Mouse (Mus musculus) megakaryocyte, embryonic 14.5 days (primary cell): ENCODE measurements around the gene Hacd4. TPM values are rescaled to one million over a fixed set of nuclear protein-coding genes. Genes with fewer than 3 reads are reported as not detected.

ENCODE experiments used
- H3K27me3 ChIP-seq: replicated peaks from 2 replicates; pipeline ENCODE3; 2012; ENCODE audit warnings: inconsistent platforms
- H3K36me3 ChIP-seq: replicated peaks from 2 replicates; pipeline ENCODE3; 2012; ENCODE audit warnings: low read length, inconsistent platforms, mixed read lengths
- H3K4me1 ChIP-seq: 2 replicates; pipeline ENCODE4 v1.6.1; 2012; ENCODE audit warnings: inconsistent platforms
- H3K4me3 ChIP-seq: replicated peaks from 2 replicates; pipeline ENCODE3; 2012; ENCODE audit warnings: moderate library complexity, mild to moderate bottlenecking, inconsistent platforms
- H3K9me3 ChIP-seq: 2 replicates; pipeline ENCODE4 v1.6.1; 2012; ENCODE audit warnings: inconsistent platforms
- FLI1 ChIP-seq: IDR thresholded peaks from 2 replicates; pipeline ENCODE4 v1.6.1; 2012; ENCODE audit warnings: low read length, inconsistent platforms, mixed read lengths
- GATA1 ChIP-seq: IDR thresholded peaks from 3 replicates; pipeline ENCODE4 v1.6.1; 2012; ENCODE audit warnings: mixed read lengths, low read length, inconsistent platforms, borderline replicate concordance
- polyA plus RNA-seq: library from polyadenylated mRNA; stranded (reverse); fragments of >175 nt; gene quantifications from 2 replicates; pipeline ENCODE4 v1.2.3, GENCODE M21; 2012; ENCODE audit warnings: low replicate concordance; ENCODE audit not compliant: insufficient read depth

The Hacd4 gene
- polyA plus RNA-seq, 1 experiment: 5.1 TPM

- H3K4me1 ChIP-seq: peaks cover 7% of the 10 kb centered on the region; the same call in 1 of the 2 replicates
- no peak overlapping the region for H3K4me3 ChIP-seq
- TF ChIP-seq GATA1: no peak
- no peak for TF ChIP-seq FLI1
- H3K27me3 ChIP-seq: no peaks in the 10 kb centered on the region
- no peaks in the 10 kb centered on the region for H3K9me3 ChIP-seq
- H3K36me3 ChIP-seq: peaks cover 17% of the 10 kb centered on the region
These were observed 67.9 kb downstream of the Hacd4 start for GRCm38 (mm10) chr4:88370819-88371218.

GRCm38 (mm10) chr4:88369951-88370350 is 68.8 kb downstream of the Hacd4 start:
- Histone ChIP-seq H3K27me3 (no peaks in the 10 kb centered on the region), H3K4me1 (peaks cover 7% of the 10 kb centered on the region; the same call in 1 of the 2 replicates), H3K4me3 (no peak overlapping the region), H3K9me3 (no peaks in the 10 kb centered on the region), H3K36me3 (peaks cover 17% of the 10 kb centered on the region)
- TF ChIP-seq GATA1 (no peak), FLI1 (no peak)

GRCm38 (mm10) chr4:88357431-88357830 is 81.3 kb downstream of the Hacd4 start:
- peaks cover 14% of the 10 kb centered on the region for H3K36me3 ChIP-seq
- H3K27me3 ChIP-seq: no peaks in the 10 kb centered on the region
- H3K4me1 ChIP-seq: peaks cover 23% of the 10 kb centered on the region
- no peak overlapping the region for H3K4me3 ChIP-seq
- H3K9me3 ChIP-seq: no peaks in the 10 kb centered on the region
- TF ChIP-seq GATA1 (no peak), FLI1 (no peak)

GRCm38 (mm10) chr4:88356652-88357051 is 82.1 kb downstream of the Hacd4 start:
- H3K4me1 ChIP-seq: peaks cover 23% of the 10 kb centered on the region
- H3K36me3 ChIP-seq: peaks cover 14% of the 10 kb centered on the region
- H3K27me3 ChIP-seq: no peaks in the 10 kb centered on the region
- no peaks in the 10 kb centered on the region for H3K9me3 ChIP-seq
- no peak for TF ChIP-seq GATA1
- no peak for TF ChIP-seq FLI1
- H3K4me3 ChIP-seq: no peak overlapping the region

- peaks cover 4% of the 10 kb centered on the region for H3K36me3 ChIP-seq
- no peaks in the 10 kb centered on the region for H3K27me3 ChIP-seq
- H3K4me3 ChIP-seq: no peak overlapping the region
- H3K4me1 ChIP-seq: peaks cover 10% of the 10 kb centered on the region
- H3K9me3 ChIP-seq: no peaks in the 10 kb centered on the region
- TF ChIP-seq FLI1: no peak
- no peak for TF ChIP-seq GATA1
These were observed 87.8 kb downstream of the Hacd4 start for GRCm38 (mm10) chr4:88350910-88351309.

Other genes with a start within 250 kb of the Hacd4 start
- gene Ifnb1, start 83.8 kb upstream of the Hacd4 start, polyA plus RNA-seq: not detected in 2 replicates
- gene Ifna15, start 119.3 kb upstream of the Hacd4 start, polyA plus RNA-seq: not detected in 2 replicates
- gene Ifna14, start 132.9 kb upstream of the Hacd4 start, polyA plus RNA-seq: not detected in 2 replicates
- gene Ifna9, start 153.5 kb upstream of the Hacd4 start, polyA plus RNA-seq: not detected in 2 replicates
- not detected in 2 replicates for gene Ifna12, start 164.4 kb upstream of the Hacd4 start, polyA plus RNA-seq
- gene C87499, start 195.5 kb upstream of the Hacd4 start, polyA plus RNA-seq: not detected in 2 replicates
- not detected in 2 replicates for gene Ifna13, start 205.5 kb upstream of the Hacd4 start, polyA plus RNA-seq
- gene Ifna16, start 238.0 kb upstream of the Hacd4 start, polyA plus RNA-seq: not detected in 2 replicates
- not detected in 2 replicates for gene Ifna2, start 245.0 kb upstream of the Hacd4 start, polyA plus RNA-seq